Mouse (Mus musculus): ENCODE measurements at regions not wholly inside any gene's neighbourhood (a gene's known extent, or its start where the extent isn't known, plus 50 kb on each side); places are given as distances from the start of the nearest gene placed in this dataset.

DNA sequence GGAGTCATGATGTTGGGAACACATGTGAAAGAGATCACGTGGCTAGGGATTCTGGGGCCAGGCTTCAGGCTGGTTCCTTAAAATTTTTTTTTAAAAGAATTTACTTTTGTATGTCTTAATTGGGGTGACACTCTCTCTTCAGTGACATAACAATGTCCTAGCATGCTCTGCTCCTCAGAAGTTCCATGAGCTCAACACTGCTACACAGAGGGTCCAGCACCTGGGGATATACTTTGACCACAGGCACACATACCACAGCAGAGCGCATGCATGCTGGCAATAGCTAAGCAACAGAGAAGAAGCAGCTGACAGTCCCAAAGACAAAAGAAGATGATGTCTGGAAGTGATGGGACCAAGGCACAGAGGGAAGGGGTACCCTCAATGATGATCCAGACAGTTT, 198.4 kb upstream of the Npy start:
- TF ChIP-seq CTCF (IDR thresholded peaks at IDR 0.05; ENCODE audit: borderline replicate concordance, insufficient read depth, low read length) (no peak), POLR2A (IDR thresholded peaks at IDR 0.05; ENCODE audit: low read depth, low read length) (no peak)
- H3K4me1 ChIP-seq (ENCODE audit: control insufficient read depth, insufficient read depth, low read length): no peaks in the 10 kb centered on the region

DNA sequence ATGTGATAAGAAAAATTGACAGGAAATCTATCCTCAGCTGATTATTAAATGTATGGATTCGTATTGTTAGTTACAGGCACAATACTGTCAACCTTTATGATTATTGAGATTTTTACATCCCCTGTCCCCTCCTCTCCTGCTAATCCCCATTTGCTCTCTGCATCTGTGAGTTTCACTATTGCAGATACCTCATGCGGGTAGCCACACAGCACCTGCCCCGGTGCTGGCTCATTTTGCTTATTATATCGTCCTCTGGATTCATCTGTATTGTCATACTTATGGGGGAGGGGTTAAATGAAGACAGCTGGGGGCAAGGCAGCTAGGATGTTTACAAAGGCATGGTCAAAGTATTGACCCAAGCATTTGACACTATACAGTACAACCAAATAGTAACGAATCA, 197.9 kb upstream of the Npy start:
- H3K4me3 ChIP-seq (ENCODE audit: insufficient read depth, low read length): no peak overlapping the region
- H3K27ac ChIP-seq (ENCODE audit: insufficient read depth, low read length): no peak overlapping the region
- TF ChIP-seq POLR2A (IDR thresholded peaks at IDR 0.05; ENCODE audit: low read depth, low read length) (no peak), CTCF (IDR thresholded peaks at IDR 0.05; ENCODE audit: borderline replicate concordance, insufficient read depth, low read length) (no peak)
- no peaks in the 10 kb centered on the region for H3K4me1 ChIP-seq (ENCODE audit: control insufficient read depth, insufficient read depth, low read length)

More for the DNA sequence above, 198.4 kb upstream of the Npy start:
- H3K27ac ChIP-seq (ENCODE audit: insufficient read depth, low read length): no peak overlapping the region
- H3K4me3 ChIP-seq (ENCODE audit: insufficient read depth, low read length): no peak overlapping the region

- Histone ChIP-seq H3K27ac (ENCODE audit: insufficient read depth, low read length) (no peak overlapping the region), H3K4me3 (ENCODE audit: insufficient read depth, low read length) (no peak overlapping the region), H3K4me1 (ENCODE audit: control insufficient read depth, insufficient read depth, low read length) (peaks cover 10% of the 10 kb centered on the region; the same call in 1 of the 2 replicates)
- TF ChIP-seq CTCF (IDR thresholded peaks at IDR 0.05; ENCODE audit: borderline replicate concordance, insufficient read depth, low read length) (no peak), POLR2A (IDR thresholded peaks at IDR 0.05; ENCODE audit: low read depth, low read length) (no peak)
Observed at GRCm38 (mm10) chr6:49633470-49634095, 188.9 kb upstream of the Npy start.

DNA sequence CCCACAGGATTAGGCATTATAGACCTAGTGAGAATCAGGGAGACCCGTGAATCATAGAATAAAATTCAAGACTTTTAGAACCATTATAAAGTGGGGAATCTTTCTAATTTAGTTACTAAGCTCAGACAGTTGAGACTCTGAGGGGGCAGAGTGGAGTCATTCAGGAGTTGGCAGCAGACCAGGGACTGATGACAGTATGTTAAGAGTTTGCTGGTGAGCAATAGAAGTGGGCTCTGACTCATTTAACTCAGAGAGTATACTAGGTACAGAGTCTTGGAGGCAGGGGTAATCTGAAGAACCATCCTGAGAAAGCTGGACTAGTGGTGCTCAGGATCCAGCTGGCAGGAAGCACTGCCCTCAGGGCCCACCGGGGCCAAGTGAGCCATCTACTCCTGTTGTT, 184.9 kb upstream of the Npy start:
- Histone ChIP-seq H3K4me1 (ENCODE audit: control insufficient read depth, insufficient read depth, low read length) (peaks cover 10% of the 10 kb centered on the region; the same call in 1 of the 2 replicates), H3K4me3 (ENCODE audit: insufficient read depth, low read length) (no peak overlapping the region), H3K27ac (ENCODE audit: insufficient read depth, low read length) (no peak overlapping the region)
- TF ChIP-seq CTCF (IDR thresholded peaks at IDR 0.05; ENCODE audit: borderline replicate concordance, insufficient read depth, low read length) (no peak), POLR2A (IDR thresholded peaks at IDR 0.05; ENCODE audit: low read depth, low read length) (no peak)

GRCm38 (mm10) chr6:49641256-49641655, 181.3 kb upstream of the Npy start:
- TF ChIP-seq CTCF (IDR thresholded peaks at IDR 0.05; ENCODE audit: borderline replicate concordance, insufficient read depth, low read length) (no peak), POLR2A (IDR thresholded peaks at IDR 0.05; ENCODE audit: low read depth, low read length) (no peak)
- H3K27ac ChIP-seq (ENCODE audit: insufficient read depth, low read length): no peak overlapping the region
- H3K4me3 ChIP-seq (ENCODE audit: insufficient read depth, low read length): no peak overlapping the region
- peaks cover 6% of the 10 kb centered on the region; the same call in 1 of the 2 replicates for H3K4me1 ChIP-seq (ENCODE audit: control insufficient read depth, insufficient read depth, low read length)

- Histone ChIP-seq H3K27ac (ENCODE audit: insufficient read depth, low read length) (no peak overlapping the region), H3K4me1 (ENCODE audit: control insufficient read depth, insufficient read depth, low read length) (peaks cover 9% of the 10 kb centered on the region; the same call in 1 of the 2 replicates), H3K4me3 (ENCODE audit: insufficient read depth, low read length) (no peak overlapping the region)
- TF ChIP-seq POLR2A (IDR thresholded peaks at IDR 0.05; ENCODE audit: low read depth, low read length) (no peak), CTCF (IDR thresholded peaks at IDR 0.05; ENCODE audit: borderline replicate concordance, insufficient read depth, low read length) (no peak)
Observed at GRCm38 (mm10) chr6:49654541-49655130, 167.9 kb upstream of the Npy start.

- peaks cover 9% of the 10 kb centered on the region; the same call in 1 of the 2 replicates for H3K4me1 ChIP-seq (ENCODE audit: control insufficient read depth, insufficient read depth, low read length)
- TF ChIP-seq POLR2A (IDR thresholded peaks at IDR 0.05; ENCODE audit: low read depth, low read length) (no peak), CTCF (IDR thresholded peaks at IDR 0.05; ENCODE audit: borderline replicate concordance, insufficient read depth, low read length) (no peak)
- H3K27ac ChIP-seq (ENCODE audit: insufficient read depth, low read length): no peak overlapping the region
- H3K4me3 ChIP-seq (ENCODE audit: insufficient read depth, low read length): no peak overlapping the region
Observed at GRCm38 (mm10) chr6:49655241-49655640, 167.3 kb upstream of the Npy start.

DNA sequence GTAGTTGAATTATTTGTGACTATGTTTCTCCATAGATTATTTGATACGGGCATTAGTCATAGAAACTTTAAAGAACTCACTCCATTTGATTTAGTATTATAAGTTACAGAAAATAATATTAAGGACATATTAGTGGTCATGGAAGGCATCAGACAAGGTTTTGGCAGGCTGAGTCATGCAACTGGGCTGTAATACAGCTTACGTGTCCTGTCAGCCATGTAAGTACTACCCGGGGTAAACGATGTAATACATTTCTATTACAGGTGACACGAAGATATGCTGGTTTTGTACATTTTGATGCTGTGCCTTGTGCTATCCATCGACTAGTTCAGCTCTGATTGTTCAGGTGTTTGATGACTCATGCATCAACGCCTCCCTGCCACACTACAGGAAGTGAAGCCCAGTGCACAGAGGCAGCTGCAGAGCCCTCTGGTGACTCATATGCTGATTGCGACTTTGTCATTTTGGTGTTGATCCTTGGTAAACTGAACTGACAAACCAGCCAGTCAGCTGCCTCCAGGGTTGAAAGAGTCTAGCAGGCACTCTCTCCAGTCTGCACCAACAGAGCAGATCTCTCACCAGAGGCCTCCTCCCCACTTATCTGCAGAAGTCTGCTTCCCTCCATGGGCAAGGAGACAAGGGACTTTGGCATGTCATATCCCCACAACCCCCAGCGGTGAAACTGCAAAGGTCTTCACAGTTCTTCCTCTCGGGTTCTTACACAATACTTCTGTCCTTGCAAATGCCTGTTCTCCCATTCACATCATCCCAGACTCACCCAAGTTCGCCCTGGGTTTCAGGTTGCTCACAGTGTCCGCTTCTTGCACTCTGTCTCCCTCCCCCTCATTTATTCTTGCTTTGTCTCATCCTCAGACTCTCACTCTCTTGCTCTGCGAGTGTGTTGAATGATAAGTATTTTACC, 165.9 kb upstream of the Npy start:
- peaks cover 9% of the 10 kb centered on the region; the same call in 1 of the 2 replicates for H3K4me1 ChIP-seq (ENCODE audit: control insufficient read depth, insufficient read depth, low read length)
- TF ChIP-seq CTCF (IDR thresholded peaks at IDR 0.05; ENCODE audit: borderline replicate concordance, insufficient read depth, low read length): no peak
- TF ChIP-seq POLR2A (IDR thresholded peaks at IDR 0.05; ENCODE audit: low read depth, low read length): no peak
- H3K4me3 ChIP-seq (ENCODE audit: insufficient read depth, low read length): no peak overlapping the region
- no peak overlapping the region for H3K27ac ChIP-seq (ENCODE audit: insufficient read depth, low read length)

- Histone ChIP-seq H3K4me3 (ENCODE audit: insufficient read depth, low read length) (no peak overlapping the region), H3K4me1 (ENCODE audit: control insufficient read depth, insufficient read depth, low read length) (peaks cover 9% of the 10 kb centered on the region; the same call in 1 of the 2 replicates), H3K27ac (ENCODE audit: insufficient read depth, low read length) (no peak overlapping the region)
- TF ChIP-seq CTCF (IDR thresholded peaks at IDR 0.05; ENCODE audit: borderline replicate concordance, insufficient read depth, low read length) (no peak), POLR2A (IDR thresholded peaks at IDR 0.05; ENCODE audit: low read depth, low read length) (no peak)
Observed at GRCm38 (mm10) chr6:49657988-49658387, 164.5 kb upstream of the Npy start.
